Mouse (Mus musculus): ENCODE data around the gene Hip1r.

GRCm38 (mm10) chr5:124031068-124031955, 57.9 kb downstream of the Hip1r start:
- TF ChIP-seq POLR2A (IDR thresholded peaks at IDR 0.05; ENCODE audit: low read depth, low read length) (no peak), CTCF (conservative IDR thresholded peaks at IDR 0.05; ENCODE audit: insufficient read depth, insufficient read length, low read depth, low read length) (no peak)
